Mouse (Mus musculus): Measurements from ENCODE around the gene Eif3k. TPM values are rescaled to one million over a fixed set of nuclear protein-coding genes. Genes with fewer than 3 reads are reported as not detected.

The Eif3k gene
- polyA plus RNA-seq, 1 experiment from 2014 or later = 409 TPM

DNA sequence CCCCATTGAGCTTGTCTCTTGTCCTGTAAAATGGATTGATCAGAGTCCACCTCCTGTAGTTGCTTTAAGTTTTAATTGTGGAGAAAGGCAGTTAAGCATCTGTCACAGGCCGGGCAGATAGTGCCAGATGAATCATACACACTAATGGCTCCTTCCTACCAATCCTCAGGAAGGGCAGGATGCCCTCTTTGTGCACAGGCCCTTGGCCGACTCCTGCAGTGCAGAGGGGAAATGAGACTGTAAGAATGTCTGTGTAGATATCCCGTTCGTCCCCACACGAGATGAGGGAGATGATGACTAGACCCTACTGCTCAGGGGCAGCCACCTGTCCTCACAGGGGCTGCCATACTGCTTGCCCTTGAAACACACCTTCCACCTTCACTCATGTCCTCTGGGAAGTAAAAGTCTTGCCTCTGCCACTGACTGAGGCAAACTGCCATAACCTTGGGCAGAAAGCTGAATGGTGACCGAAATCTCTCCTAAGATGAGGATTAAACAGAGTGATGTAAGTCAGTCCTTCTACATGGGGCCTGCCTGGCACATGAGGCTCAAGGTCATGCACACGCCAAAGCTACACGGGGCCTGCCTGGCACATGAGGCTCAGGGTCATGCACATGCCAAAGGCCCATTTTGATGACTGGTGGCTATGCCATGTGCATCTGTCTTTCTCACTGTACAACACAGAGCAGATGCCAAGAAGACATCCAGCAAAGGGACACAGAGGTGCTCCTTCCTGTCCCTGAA lies 59.8 kb downstream of the Eif3k start:
- ATAC-seq (ENCODE audit: low FRiP score) (no peak), DNase-seq (ENCODE audit: low spot score) (no peak)
- H3K9me3 ChIP-seq (ENCODE audit: control insufficient read depth, low read length) = no peaks in the 10 kb centered on the region
- 91% methylated on average over 8 of the region's 8 CpGs for WGBS
- H3K4me2 ChIP-seq (replicated peaks; ENCODE audit: low read depth, low read length) = no peak overlapping the region
- no peak overlapping the region for H3K27ac ChIP-seq (ENCODE audit: low read depth, low read length)
- no peak overlapping the region for H3K4me3 ChIP-seq (ENCODE audit: low read depth, low read length)
- H3K36me3 ChIP-seq (ENCODE audit: control insufficient read depth, insufficient read depth, low read length) = no peaks in the 10 kb centered on the region
- no peak overlapping the region for H3K9ac ChIP-seq (ENCODE audit: low read depth, low read length)
- H3K4me1 ChIP-seq (replicated peaks; ENCODE audit: control insufficient read depth, insufficient read depth, low read length) = peaks cover 10% of the 10 kb centered on the region; the same call in 1 of the 2 replicates
- no peaks in the 10 kb centered on the region for H3K27me3 ChIP-seq (ENCODE audit: control insufficient read depth, insufficient read depth, low read length)

Other genes starting within 250 kb of the Eif3k start
- 131 and 132 TPM in 2 replicates for gene Mrps12, start 240.0 kb downstream of the Eif3k start, polyA plus RNA-seq (2014; fragmentation: Nextera tagmentation; extraction: Ambion mirVana)
- 27.2 and 27.7 TPM in 2 replicates for gene Sars2, start 239.9 kb downstream of the Eif3k start, polyA plus RNA-seq (2014; fragmentation: Nextera tagmentation; extraction: Ambion mirVana)
- 0.97 and 1.2 TPM in 2 replicates for gene Ccer2, start 225.7 kb downstream of the Eif3k start, polyA plus RNA-seq (2014; fragmentation: Nextera tagmentation; extraction: Ambion mirVana)
- gene Sirt2, start 215.1 kb downstream of the Eif3k start, polyA plus RNA-seq (2014; fragmentation: Nextera tagmentation; extraction: Ambion mirVana) = 79.1 and 80.3 TPM in 2 replicates
- 42.0 and 43.7 TPM in 2 replicates for gene Nfkbib, start 214.4 kb downstream of the Eif3k start, polyA plus RNA-seq (2014; fragmentation: Nextera tagmentation; extraction: Ambion mirVana)
- gene Rinl, start 192.9 kb downstream of the Eif3k start, polyA plus RNA-seq (2014; fragmentation: Nextera tagmentation; extraction: Ambion mirVana) = 2.5 and 2.7 TPM in 2 replicates
- 306 and 312 TPM in 2 replicates for gene Hnrnpl, start 173.3 kb downstream of the Eif3k start, polyA plus RNA-seq (2014; fragmentation: Nextera tagmentation; extraction: Ambion mirVana)
- 83.8 and 84.2 TPM in 2 replicates for gene Ech1, start 156.6 kb downstream of the Eif3k start, polyA plus RNA-seq (2014; fragmentation: Nextera tagmentation; extraction: Ambion mirVana)
- 2.1 and 2.5 TPM in 2 replicates for gene Lgals4, start 148.0 kb downstream of the Eif3k start, polyA plus RNA-seq (2014; fragmentation: Nextera tagmentation; extraction: Ambion mirVana)
- gene Lgals7, start 118.0 kb downstream of the Eif3k start, polyA plus RNA-seq (2014; fragmentation: Nextera tagmentation; extraction: Ambion mirVana) = 1.7 and 2.7 TPM in 2 replicates
- gene Capn12, start 100.4 kb downstream of the Eif3k start, polyA plus RNA-seq (2014; fragmentation: Nextera tagmentation; extraction: Ambion mirVana) = 0.21 and 0.29 TPM in 2 replicates
- 134 and 157 TPM in 2 replicates for gene Actn4, start 19.5 kb downstream of the Eif3k start, polyA plus RNA-seq (2014; fragmentation: Nextera tagmentation; extraction: Ambion mirVana)
- 4.3 and 5.0 TPM in 2 replicates for gene Map4k1, start 186 bp upstream of the Eif3k start, polyA plus RNA-seq (2014; fragmentation: Nextera tagmentation; extraction: Ambion mirVana)
- 1.1 and 1.5 TPM in 2 replicates for gene Ryr1, start 143.3 kb upstream of the Eif3k start, polyA plus RNA-seq (2014; fragmentation: Nextera tagmentation; extraction: Ambion mirVana)
- gene Rasgrp4, start 153.0 kb upstream of the Eif3k start, polyA plus RNA-seq (2014; fragmentation: Nextera tagmentation; extraction: Ambion mirVana) = 0.28 and 0.52 TPM in 2 replicates
- gene Fam98c, start 174.4 kb upstream of the Eif3k start, polyA plus RNA-seq (2014; fragmentation: Nextera tagmentation; extraction: Ambion mirVana) = 14.8 and 16.5 TPM in 2 replicates
- gene Ggn, start 188.3 kb upstream of the Eif3k start, polyA plus RNA-seq (2014; fragmentation: Nextera tagmentation; extraction: Ambion mirVana) = 0.45 and 0.69 TPM in 2 replicates
- 4.6 and 6.5 TPM in 2 replicates for gene Spred3, start 188.5 kb upstream of the Eif3k start, polyA plus RNA-seq (2014; fragmentation: Nextera tagmentation; extraction: Ambion mirVana)
- gene Psmd8, start 198.8 kb upstream of the Eif3k start, polyA plus RNA-seq (2014; fragmentation: Nextera tagmentation; extraction: Ambion mirVana) = 338 and 343 TPM in 2 replicates
- 0.51 and 0.59 TPM in 2 replicates for gene Catsperg1, start 232.2 kb upstream of the Eif3k start, polyA plus RNA-seq (2014; fragmentation: Nextera tagmentation; extraction: Ambion mirVana)

Measured in hindbrain, embryonic 11.5 days (tissue).